In genomic region chr8:90670471-90671057, GRCm38 (mm10) we compare ENCODE assay signal across 9 mouse cellular contexts.
DNase-seq lines count a peak whose midpoint lies in the region; ATAC-seq and TF ChIP-seq lines count a peak whose summit lies in the region.
"Had no signal": no experiment of that assay in that cellular context is flagged by ENCODE, and none has a peak within 500 bp of the region (broad histone marks: within the 10 kb centered on the region; RNA-seq: fewer than 3 reads in every experiment).

No protein-coding gene starts in this region.

- no peak for DNase-seq in heart, embryonic 10.5 days (ENCODE audit: low spot score)
- no peak for DNase-seq in heart, postnatal 14 days
- DNase-seq in Muller cell, postnatal 12 days (ENCODE audit: inconsistent ontology term), result peak; percentile 18
- DNase-seq in forebrain, postnatal 0 days, result peak; percentile 69
- DNase-seq in thymus, postnatal 14 days, result no peak
- DNase-seq in left cerebral cortex, postnatal 10 days (ENCODE audit: extremely low spot score in 1 of 2, low spot score in 2 of 2), result no peak
- DNase-seq in adrenal gland, postnatal 10 days, result no peak

- intact Hi-C loops in heart, postnatal 14 days (cut with DNase I), result no loop called here
- intact Hi-C loops in left cerebral cortex, postnatal 10 days (cut with DNase I), result no loop called here

- peak overlapping the region; percentile 54 for H3K4me3 ChIP-seq in heart, embryonic 10.5 days
- peak overlapping the region; percentile 25 for H3K4me3 ChIP-seq in forebrain, postnatal 0 days (ENCODE audit: low read depth, low read length)
- H3K4me3 ChIP-seq in midbrain, embryonic 12.5 days, result peak overlapping the region; percentile 25

- H3K4me2 ChIP-seq in forebrain, postnatal 0 days (ENCODE audit: low read depth), result peak overlapping the region; percentile 50
- H3K4me2 ChIP-seq in midbrain, embryonic 12.5 days (replicated peaks), result peak overlapping the region; percentile 48

- WGBS in heart, embryonic 10.5 days, result 3% methylated on average over 14 of the region's 14 CpGs
- WGBS in forebrain, postnatal 0 days, result 2% methylated on average over 14 of the region's 14 CpGs
- WGBS in midbrain, embryonic 12.5 days, result under 1% methylated on average over 14 of the region's 14 CpGs

- TF ChIP-seq CTCF in forebrain, postnatal 0 days (IDR thresholded peaks at IDR 0.05; ENCODE audit: low read depth), result no peak

- H3K9me3 ChIP-seq in heart, embryonic 10.5 days, result no peaks in the 10 kb centered on the region
- H3K9me3 ChIP-seq in forebrain, postnatal 0 days (ENCODE audit: low read length), result no peaks in the 10 kb centered on the region
- peaks cover 4% of the 10 kb centered on the region; the same call in 1 of the 2 replicates for H3K9me3 ChIP-seq in midbrain, embryonic 12.5 days

- no peaks in the 10 kb centered on the region for H3K27me3 ChIP-seq in heart, embryonic 10.5 days (ENCODE audit: insufficient read depth, poor library complexity, severe bottlenecking)
- no peaks in the 10 kb centered on the region for H3K27me3 ChIP-seq in forebrain, postnatal 0 days (ENCODE audit: insufficient read depth, low read length)
- peaks cover 5% of the 10 kb centered on the region; the same call in 1 of the 2 replicates for H3K27me3 ChIP-seq in midbrain, embryonic 12.5 days

- peak overlapping the region; percentile 70 for H3K27ac ChIP-seq in heart, embryonic 10.5 days
- H3K27ac ChIP-seq in forebrain, postnatal 0 days (ENCODE audit: low read depth, low read length), result no peak overlapping the region
- H3K27ac ChIP-seq in midbrain, embryonic 12.5 days (replicated peaks), result peak overlapping the region; percentile 80
- H3K27ac ChIP-seq: macrophage had no signal

- H3K36me3 ChIP-seq in heart, embryonic 10.5 days, result no peaks in the 10 kb centered on the region
- no peaks in the 10 kb centered on the region for H3K36me3 ChIP-seq in forebrain, postnatal 0 days (ENCODE audit: insufficient read depth)
- H3K36me3 ChIP-seq in midbrain, embryonic 12.5 days, result no peaks in the 10 kb centered on the region

- 0 out of 2 replicates have a peak overlapping the region, but pooled peaks have one; percentile 32 for H3K9ac ChIP-seq in forebrain, postnatal 0 days
- H3K9ac ChIP-seq in midbrain, embryonic 12.5 days (replicated peaks), result peak overlapping the region; percentile 49

- no peaks in the 10 kb centered on the region for H3K4me1 ChIP-seq in heart, embryonic 10.5 days
- H3K4me1 ChIP-seq in forebrain, postnatal 0 days (ENCODE audit: insufficient read depth), result no peaks in the 10 kb centered on the region; the same call in 1 of the 2 replicates
- peaks cover 26% of the 10 kb centered on the region for H3K4me1 ChIP-seq in midbrain, embryonic 12.5 days

- peak; percentile 56; the same call in 1 of the 2 replicates for ATAC-seq in forebrain, postnatal 0 days
- peak; percentile 70; the same call in 1 of the 2 replicates for ATAC-seq in midbrain, embryonic 12.5 days (ENCODE audit: low FRiP score, low read depth)

Comparison
In these comparisons a context has a peak if more than half of its experiments do, and no peak if none do; other contexts are left out.
1. DNase-seq: peak in Muller cell, postnatal 12 days (single experiment) and forebrain, postnatal 0 days (single experiment); none in heart, embryonic 10.5 days (single experiment), heart, postnatal 14 days (0 of 2), thymus, postnatal 14 days (single experiment), left cerebral cortex, postnatal 10 days (0 of 2) and adrenal gland, postnatal 10 days (single experiment).
2. Peak in every context shown above with its lines, with median percentiles within 50 percentile points of each other: H3K4me3 ChIP-seq.